Mouse (Mus musculus) B cell, adult 2 months (primary cell): ENCODE data around the gene Zfp595.
"Not testable (repeated sequence)": the region's sequence is repeated elsewhere in the genome, so short reads cannot be mapped to it uniquely, and the experiment has no call there.

Experiments
- DNase-seq, 2 experiments: peaks; one replicate each; pipeline ENCODE4 v3.0.0; 2022

The Zfp595 gene

DNA sequence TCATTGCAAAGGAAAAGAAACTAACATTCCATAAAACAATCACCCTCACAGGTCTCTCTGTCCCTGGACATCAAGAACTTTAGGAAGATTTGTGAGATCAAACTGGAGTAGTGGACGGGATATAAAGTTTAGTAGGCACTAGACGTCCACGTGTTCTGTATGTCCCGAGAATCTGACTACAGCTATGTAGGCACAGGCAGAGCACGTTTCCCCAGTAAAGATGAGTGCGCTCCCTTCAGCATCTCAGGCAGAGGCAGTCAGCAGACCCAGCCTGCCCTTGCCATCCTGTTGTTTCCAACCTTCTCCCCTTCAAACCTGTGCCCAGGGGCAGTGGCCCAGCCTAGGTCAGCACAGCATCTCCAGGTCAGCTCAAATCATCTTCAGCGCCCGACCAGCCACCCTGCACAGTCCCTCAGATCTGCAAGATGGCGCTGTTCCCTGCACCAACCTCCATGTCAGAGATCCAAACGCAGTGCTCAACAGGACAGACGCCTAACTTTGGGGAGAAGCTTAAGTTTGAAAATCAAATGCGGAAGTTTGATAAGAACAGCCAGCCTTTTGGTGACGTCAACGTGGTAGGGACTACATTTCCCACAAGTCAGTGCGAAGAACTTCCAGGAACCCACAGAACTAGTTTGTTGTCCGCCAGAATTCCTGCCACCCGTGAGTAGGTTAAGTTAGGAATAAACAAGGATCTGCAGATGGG lies at the start of gene Zfp595:
Zfp595 (minus strand) TSS at position 552 of the 706 bp plus-strand sequence.
- DNase-seq, result peak; percentile 88 to 90

DNA sequence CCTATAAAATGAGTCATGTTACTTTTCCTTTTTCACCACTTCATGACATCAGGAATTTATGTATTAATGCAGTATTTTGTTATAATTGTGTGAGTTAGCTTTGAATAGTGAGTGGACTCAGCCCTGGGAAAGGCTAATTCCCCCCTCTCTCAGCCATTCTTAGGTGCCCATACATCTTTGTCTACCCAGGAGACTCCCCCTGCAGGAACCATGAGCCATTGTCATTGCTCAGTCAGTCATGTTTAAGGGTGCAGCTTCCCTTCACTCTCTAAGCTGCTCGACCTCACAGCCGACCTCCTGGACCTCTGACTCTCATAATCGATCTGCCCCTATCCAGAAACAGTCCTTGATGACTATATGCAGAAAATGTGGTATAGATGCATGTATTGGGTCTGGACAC lies 43.9 kb upstream of the Zfp595 start:
- DNase-seq, result peak in 1 of 2 experiments; percentile 8

DNA sequence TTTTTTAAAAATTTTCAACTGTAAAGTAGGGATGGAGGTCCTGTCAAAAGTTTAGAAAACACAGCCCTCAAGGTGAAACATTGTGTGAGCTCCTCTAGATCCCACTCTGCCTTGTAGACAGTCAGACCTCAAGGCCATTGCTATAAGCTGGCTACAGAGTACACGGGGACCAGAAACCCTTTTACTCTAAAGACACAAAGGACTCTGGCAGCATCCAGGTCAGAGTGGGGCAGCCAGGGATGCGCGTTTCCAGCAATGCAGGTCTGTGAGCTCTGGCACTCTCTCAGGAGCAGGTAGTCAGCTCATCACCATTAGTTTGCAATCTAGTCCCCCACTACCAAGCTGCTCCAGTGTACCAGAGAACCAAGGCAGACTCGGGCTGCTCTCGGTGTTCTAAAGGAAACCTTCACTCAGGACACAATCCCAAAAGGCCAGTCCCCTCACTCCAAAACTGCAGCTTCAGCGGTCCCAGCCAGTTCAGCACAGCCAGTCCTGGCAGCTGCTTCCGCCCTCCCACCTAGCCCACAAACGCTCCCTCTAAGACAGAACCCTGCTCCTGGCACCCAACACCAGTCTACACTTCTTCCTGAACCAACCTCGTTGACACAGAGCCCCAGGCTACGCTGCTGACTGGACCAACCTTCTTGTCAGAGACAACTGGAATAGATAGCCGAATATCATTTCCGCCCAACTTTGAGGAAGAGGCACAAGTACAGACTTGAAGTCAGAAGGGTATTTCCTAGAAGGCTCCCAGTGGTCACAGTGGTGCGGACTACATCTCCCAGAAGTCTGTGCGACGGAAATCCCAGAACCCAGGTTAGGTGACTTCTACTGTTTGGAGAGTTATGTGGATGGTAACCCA lies 42.9 kb upstream of the Zfp595 start, which contains the start of the genes Gm28041 and Zfp456:
Gm28041 (minus strand) TSS at position 684 of the 862 bp plus-strand sequence.
Zfp456 (minus strand) TSS at position 761 of the 862 bp plus-strand sequence.
- DNase-seq, result peak; percentile 85 to 87

DNA sequence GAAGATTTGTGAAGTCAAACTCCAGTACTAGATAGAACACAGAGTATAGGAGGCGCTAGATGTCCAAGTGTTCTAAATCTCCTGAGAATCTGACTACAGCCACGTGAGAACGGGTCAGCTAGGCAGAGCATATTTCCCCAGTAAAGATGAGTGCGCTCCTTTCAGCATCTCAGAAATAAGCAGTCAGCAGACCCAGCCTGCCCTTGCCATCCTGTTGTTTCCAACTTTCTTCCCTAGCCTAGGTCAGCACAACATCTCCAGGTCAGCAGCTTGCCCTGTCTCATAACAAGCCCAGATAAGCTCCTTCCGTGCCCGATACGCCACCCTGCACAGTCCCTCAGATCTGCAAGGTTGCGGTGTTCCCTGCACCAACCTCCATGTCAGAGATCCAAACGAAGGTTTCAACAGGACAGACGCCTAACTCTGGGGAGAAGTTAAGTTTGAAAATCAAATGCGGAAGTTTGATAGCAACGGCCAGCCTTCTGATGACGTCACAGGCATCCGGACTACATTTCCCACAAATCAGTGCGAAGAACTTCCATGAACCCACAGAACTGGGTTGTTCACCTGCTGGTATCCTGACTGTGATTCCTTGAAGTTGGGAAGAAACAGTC lies 27.9 kb upstream of the Zfp595 start, which contains the start of the genes Gm28044 and Zfp953:
Gm28044 (minus strand) TSS at position 406 of the 614 bp plus-strand sequence.
Zfp953 (minus strand) TSS at position 475 of the 614 bp plus-strand sequence.
- peak; percentile 95 for DNase-seq

DNA sequence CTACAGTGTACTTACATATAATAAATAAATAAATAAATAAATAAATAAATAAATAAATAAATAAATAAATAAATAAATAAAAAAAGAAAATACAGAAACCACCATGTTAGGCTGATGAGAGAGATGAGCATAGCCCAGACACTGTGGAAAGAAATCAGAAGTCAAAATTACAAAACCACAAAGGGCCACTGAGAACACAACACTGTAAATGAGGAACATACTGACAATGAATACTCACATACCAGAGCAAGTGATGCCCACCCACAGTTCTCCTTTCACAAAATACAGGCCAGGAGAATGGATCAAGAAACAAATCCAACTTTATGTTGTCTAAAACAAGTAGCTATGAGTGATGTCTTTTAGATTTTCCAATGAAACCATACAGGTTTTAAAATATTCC lies 19.5 kb upstream of the Zfp595 start:
- no peak for DNase-seq

DNA sequence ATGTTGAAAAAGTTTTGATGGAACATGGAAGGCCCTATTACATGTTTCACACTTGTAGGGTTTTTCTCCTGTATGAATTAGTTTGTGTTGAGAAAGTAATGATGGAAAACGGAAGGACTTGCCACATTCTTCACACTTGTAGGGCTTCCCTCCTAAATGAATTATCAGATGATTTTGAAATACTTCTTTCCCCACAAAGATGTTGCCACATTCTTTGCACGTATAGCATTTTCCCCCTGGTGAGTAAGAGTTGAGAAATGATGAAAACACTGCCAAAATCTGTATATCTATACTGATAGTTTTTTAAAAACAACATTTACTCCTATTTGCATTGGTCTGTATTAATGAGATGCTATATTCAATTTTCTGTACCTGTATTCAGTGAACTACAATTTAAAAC lies 11.1 kb upstream of the Zfp595 start:
- DNase-seq, result no peak

DNA sequence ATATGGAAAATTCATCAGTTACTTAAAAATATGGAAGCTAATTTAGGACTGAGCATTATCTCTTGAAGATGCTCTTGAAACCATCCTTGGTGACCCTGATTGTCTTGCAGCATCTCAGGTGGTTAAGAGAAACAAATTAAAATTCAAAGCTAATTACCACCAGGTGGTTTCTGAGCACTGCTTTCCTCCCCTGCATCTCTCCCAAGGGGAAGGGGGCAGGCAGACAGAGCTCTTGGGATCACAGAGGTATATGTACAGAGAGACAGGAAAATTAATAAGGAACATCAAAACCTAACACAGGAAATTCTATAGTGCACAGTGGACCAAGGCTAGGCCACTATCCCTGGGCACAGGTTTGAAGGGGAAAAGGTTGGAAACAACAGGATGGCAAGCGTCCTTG lies 507 bp upstream of the Zfp595 start:
- DNase-seq, result peak in 1 of 2 experiments; percentile 1

DNA sequence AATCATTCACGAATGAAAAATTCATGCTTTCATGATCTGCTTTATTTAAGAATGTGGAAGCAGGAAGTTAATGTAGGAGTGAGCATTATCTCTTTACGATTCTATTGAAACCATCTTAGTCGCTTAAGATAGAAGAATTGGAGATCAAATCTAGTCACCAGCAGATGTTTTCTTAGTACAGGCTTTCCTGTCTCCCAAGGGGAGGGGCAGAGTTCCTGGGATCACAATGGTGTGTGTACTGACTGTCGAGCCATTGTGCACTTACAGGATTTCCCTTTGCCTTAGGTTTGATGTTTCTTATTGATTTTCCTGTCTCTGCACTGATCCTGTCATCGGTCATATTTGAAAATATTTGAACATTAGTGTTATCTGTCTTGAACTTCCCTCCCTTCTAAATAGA lies 25.7 kb downstream of the Zfp595 start:
- DNase-seq, result no peak

DNA sequence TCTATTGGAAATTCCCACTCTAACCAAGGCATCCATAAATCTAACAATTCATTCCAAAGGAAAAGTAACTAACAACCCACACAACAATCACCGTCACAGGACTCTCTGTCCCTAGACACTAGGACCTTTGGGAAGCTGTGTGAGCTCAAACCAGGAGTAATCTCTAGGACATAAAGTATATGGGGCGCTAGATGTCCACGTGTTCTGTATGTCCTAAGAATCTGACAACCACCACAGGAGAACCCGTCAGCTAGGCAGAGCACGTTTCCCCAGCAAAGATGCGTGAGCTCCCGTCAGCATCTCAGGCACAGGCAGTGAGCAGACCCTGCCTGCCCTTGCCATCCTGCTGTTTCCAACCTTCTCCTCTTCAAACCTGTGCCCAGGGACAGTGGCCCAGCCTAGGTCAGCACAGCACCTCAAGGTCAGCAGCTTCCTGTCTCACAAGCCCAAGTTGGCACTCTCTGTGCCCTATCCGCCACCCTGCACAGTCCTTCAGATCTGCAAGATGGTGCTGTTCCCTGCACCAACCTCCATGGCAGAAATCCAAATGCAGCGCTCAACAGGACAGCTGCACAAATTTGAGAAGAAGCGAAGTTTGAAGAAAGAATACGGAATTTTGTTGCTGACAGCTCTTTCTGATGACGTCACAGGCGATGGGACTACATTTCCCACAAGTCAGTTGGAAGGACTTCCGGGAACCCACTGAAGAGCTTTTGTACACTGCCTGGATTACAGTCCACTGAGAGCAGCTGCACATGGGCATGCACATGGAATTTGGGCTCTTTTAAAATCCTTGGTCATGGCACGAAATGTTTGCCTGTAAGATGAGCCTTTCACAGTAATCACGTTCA lies 26.3 kb downstream of the Zfp595 start, which contains the start of gene Zfp457:
Zfp457 (minus strand) TSS at position 664 of the 851 bp plus-strand sequence.
- DNase-seq, result peak; percentile 89 to 91

DNA sequence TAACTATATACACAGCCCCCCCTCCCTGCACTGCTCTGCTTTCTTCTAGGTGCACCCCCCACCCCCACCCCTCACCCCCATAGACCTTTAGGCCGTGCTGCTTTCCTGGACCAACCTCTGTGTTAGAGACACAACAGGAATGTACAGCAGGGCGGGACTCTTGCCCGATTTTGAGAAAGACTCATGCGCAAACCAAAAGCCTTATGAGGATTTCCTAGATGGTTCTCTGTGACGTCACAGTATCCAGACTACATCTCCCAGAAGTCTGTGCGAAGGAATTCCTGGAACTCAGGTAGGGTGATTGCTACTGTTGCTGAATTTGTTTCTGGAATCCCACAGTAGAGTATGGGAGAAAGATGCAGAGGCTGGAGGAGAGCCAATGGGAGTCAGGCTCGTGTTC lies 54.1 kb downstream of the Zfp595 start, which contains the start of gene Zfp458:
Zfp458 (minus strand) TSS at position 153 of the 400 bp plus-strand sequence.
- DNase-seq, result no peak

DNA sequence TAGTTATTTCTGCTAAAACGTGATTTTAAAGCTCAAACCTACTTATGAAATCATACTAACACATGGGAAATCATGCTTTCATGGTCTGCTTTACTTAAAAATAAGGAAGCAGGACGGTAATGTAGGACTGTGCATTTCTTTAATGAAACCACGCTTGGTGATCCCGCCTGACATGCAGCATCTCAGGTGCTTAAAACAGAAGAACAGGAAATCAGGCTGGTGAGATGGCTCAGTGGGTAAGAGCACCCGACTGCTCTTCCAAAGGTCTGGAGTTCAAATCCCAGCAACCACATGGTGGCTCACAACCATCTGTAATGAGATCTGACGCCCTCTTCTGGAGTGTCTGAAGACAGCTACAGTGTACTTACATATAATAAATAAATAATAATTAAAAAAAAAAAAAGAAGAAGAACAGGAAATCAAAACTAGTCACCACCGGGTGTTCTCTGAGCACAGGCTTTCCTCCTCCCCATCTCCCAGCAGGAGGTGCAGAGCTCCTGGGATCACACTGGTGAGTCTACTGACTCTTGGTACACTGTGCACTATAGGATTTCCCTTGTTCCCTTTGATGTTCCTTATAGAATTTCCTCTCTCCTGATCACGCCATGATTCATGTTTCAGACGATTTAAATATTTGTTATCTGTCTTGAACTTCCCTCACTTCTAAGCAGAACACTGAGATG lies 62.8 kb downstream of the Zfp595 start:
- not testable (repeated sequence) for DNase-seq

DNA sequence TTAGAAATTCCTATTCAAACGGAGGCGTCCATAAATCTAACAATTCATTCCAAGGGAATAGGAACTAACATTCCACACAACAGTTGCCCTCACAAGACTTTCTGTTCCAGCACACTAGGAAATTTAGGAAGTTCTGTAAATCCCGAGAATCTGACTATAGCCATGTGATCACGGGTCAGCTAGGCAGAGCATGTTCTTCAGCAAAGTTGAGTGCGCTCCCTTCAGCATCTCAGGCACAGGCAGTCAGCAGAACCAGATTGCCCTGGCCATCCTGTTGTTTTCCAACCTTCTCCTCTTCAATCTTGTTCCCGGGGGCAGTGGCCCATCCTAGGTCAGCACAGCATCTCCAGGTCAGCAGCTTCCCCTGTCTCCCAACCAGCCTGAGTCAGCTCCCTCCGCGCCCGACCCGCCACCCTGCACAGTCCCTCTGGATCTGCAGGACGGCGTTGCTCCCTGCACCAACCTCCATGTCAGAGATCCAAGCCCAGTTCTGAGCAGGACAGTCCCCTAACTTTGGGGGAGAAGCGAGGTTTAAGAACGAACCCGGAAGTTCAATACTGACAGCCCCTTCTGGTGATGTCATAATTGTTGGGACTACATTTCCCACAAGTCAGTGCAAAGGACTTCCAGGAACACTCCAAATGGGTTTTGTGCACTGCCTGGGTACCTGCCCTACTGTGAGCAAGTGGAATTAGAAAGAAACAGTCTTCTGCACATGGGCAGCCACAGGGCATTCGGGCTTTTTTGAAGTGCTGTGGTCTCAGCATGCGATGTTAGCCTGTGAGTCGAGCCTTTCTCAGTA lies 63.6 kb downstream of the Zfp595 start:
- peak; percentile 80 to 84 for DNase-seq
